Mouse (Mus musculus): Measurements from ENCODE around the gene Samsn1.

Gene Samsn1

GRCm38 (mm10) chr16:75930222-75930553, 91.9 kb downstream of the Samsn1 start:
- no peak for DNase-seq

GRCm38 (mm10) chr16:75929536-75930221, 92.4 kb downstream of the Samsn1 start:
- DNase-seq, result no peak

GRCm38 (mm10) chr16:75926511-75926910, 95.6 kb downstream of the Samsn1 start:
- DNase-seq, result no peak

GRCm38 (mm10) chr16:75920870-75921269, 101.2 kb downstream of the Samsn1 start:
- no peak for DNase-seq

- no peak for DNase-seq
These were observed 102.8 kb downstream of the Samsn1 start for GRCm38 (mm10) chr16:75919298-75919697.

- no peak for DNase-seq
These were observed 104.4 kb downstream of the Samsn1 start for GRCm38 (mm10) chr16:75917712-75918111.

- DNase-seq, result no peak
These were observed 110.0 kb downstream of the Samsn1 start for GRCm38 (mm10) chr16:75912051-75912450.

- no peak for DNase-seq
These were observed 113.2 kb downstream of the Samsn1 start for GRCm38 (mm10) chr16:75908635-75909494.

GRCm38 (mm10) chr16:75906790-75907189, 115.3 kb downstream of the Samsn1 start:
- DNase-seq, result no peak

GRCm38 (mm10) chr16:75906260-75906659, 115.8 kb downstream of the Samsn1 start:
- DNase-seq, result no peak

GRCm38 (mm10) chr16:75905324-75905723, 116.8 kb downstream of the Samsn1 start:
- DNase-seq, result no peak

GRCm38 (mm10) chr16:75904072-75904471, 118.0 kb downstream of the Samsn1 start:
- no peak for DNase-seq

- no peak for DNase-seq
These were observed 119.1 kb downstream of the Samsn1 start for GRCm38 (mm10) chr16:75903028-75903427.

GRCm38 (mm10) chr16:75899885-75900620, 122.0 kb downstream of the Samsn1 start:
- DNase-seq, result no peak

- DNase-seq, result no peak
These were observed 124.2 kb downstream of the Samsn1 start for GRCm38 (mm10) chr16:75897828-75898367.

- no peak for DNase-seq
These were observed 127.7 kb downstream of the Samsn1 start for GRCm38 (mm10) chr16:75894263-75894901.

- DNase-seq, result no peak
These were observed 128.6 kb downstream of the Samsn1 start for GRCm38 (mm10) chr16:75893470-75893869.

- DNase-seq, result no peak
These were observed 132.9 kb downstream of the Samsn1 start for GRCm38 (mm10) chr16:75889081-75889646.

- DNase-seq, result no peak
These were observed 134.9 kb downstream of the Samsn1 start for GRCm38 (mm10) chr16:75887203-75887602.

- no peak for DNase-seq
These were observed 143.2 kb downstream of the Samsn1 start for GRCm38 (mm10) chr16:75878885-75879284.

- no peak for DNase-seq
These were observed 144.9 kb downstream of the Samsn1 start for GRCm38 (mm10) chr16:75877170-75877569.

GRCm38 (mm10) chr16:75875896-75876295, 146.2 kb downstream of the Samsn1 start:
- no peak for DNase-seq
